Mouse (Mus musculus) lung, adult 2 months (tissue): Measurements from ENCODE around the gene Fam155a.

ENCODE experiments used
- CTCF ChIP-seq: fragments of 200-500 bp; IDR thresholded peaks from 2 replicates; pipeline ENCODE4 v1.5.1; 2011; ENCODE audit warnings: mild to moderate bottlenecking, low read length, control low read depth; ENCODE audit not compliant: insufficient read depth
- POLR2A ChIP-seq: fragments of 200-500 bp; IDR thresholded peaks from 2 replicates; pipeline ENCODE4 v1.6.1; 2011; ENCODE audit warnings: low read depth, mild to moderate bottlenecking, control low read depth, low read length, borderline replicate concordance; ENCODE audit errors: extremely low read depth

GRCm38 (mm10) chr8:9252991-9253390, 518.0 kb downstream of the Fam155a start:
- TF ChIP-seq CTCF (no peak), POLR2A (no peak)
